Mouse (Mus musculus) CD4-positive naive resting alpha-beta T cell, adult 76 days (primary cell): ENCODE data around the gene Dct. TPM values are rescaled to one million over a fixed set of nuclear protein-coding genes. Genes with fewer than 3 reads are reported as not detected.

ENCODE experiments used
- total RNA-seq: library from RNA; stranded (reverse); gene quantifications from one replicate; pipeline ENCODE4 v1.2.4, GENCODE M21; 2023

Gene Dct
- total RNA-seq = not detected

DNA sequence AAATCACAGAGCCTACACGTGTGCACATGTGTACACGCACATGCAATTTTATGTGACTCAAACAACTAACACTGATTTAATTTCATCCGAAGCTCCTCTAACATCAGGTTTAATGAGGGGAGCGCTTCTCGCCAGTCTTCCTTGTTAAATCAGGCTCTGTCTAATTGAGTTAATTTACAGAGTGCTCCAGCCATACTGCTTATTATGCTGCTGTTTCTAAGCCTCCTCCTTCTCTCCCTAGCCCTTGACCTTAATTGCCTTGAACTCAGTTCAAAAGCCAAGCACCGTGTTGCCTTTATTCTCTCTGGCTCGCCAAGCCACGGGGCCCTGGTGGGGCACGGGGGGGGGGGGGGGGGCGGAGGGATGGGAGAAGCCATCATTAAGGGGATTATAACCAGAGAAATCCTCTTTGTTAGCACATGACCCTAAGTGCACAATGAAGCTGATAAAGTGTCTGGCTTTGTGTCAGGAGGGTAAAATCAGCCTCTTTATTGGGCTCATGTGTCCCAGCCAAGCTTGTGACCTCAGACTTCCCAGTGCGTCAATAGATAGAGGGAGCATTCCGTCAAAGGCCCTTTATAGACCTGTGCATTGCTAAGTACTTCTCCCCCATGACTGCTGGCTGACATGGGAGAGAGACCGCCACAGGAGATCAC, at the start of gene Dct:
Dct (minus strand) TSS at position 270 of the 656 bp plus-strand sequence.

Other genes with a start within 250 kb of the Dct start
- 10.1 TPM for gene Tgds, start 80.5 kb upstream of the Dct start, total RNA-seq
- 11.2 TPM for gene Gpr180, start 84.9 kb upstream of the Dct start, total RNA-seq
- not detected for gene Sox21, start 184.8 kb upstream of the Dct start, total RNA-seq
- gene Gm9376, start 214.7 kb upstream of the Dct start, total RNA-seq = not detected